Mouse (Mus musculus) neural tube, embryonic 14.5 days (tissue): ENCODE results near the gene Zmiz2. TPM values are rescaled to one million over a fixed set of nuclear protein-coding genes. Genes with fewer than 3 reads are reported as not detected.
"Not testable (repeated sequence)": the region's sequence is repeated elsewhere in the genome, so short reads cannot be mapped to it uniquely, and the experiment has no call there.

Source experiments
- ATAC-seq: fragments of 200-750 bp; cut with Nextera tagmentation; 2 replicates; pipeline ENCODE4 v1.8.0; 2017; ENCODE audit warnings: low read depth, mild to moderate bottlenecking, moderate TSS enrichment, moderate library complexity
- H3K27ac ChIP-seq: fragments of 300-500 bp; sonication (generic); 2 replicates; pipeline ENCODE4 v1.5.1; 2014; ENCODE audit warnings: low read depth, mild to moderate bottlenecking, control low read depth, low read length, moderate library complexity, mixed read lengths
- H3K27me3 ChIP-seq: fragments of 300-500 bp; sonication (generic); 2 replicates; pipeline ENCODE4 v1.6.1; 2014; ENCODE audit warnings: low read length; ENCODE audit not compliant: control insufficient read depth, insufficient read depth
- H3K36me3 ChIP-seq: fragments of 300-500 bp; sonication (generic); 2 replicates; pipeline ENCODE4 v1.6.1; 2014; ENCODE audit warnings: low read length, mixed read lengths; ENCODE audit not compliant: control insufficient read depth, insufficient read depth
- H3K4me1 ChIP-seq: fragments of 300-500 bp; sonication (generic); 2 replicates; pipeline ENCODE4 v1.6.1; 2014; ENCODE audit warnings: low read length; ENCODE audit not compliant: control insufficient read depth, insufficient read depth
- H3K4me2 ChIP-seq: fragments of 300-500 bp; sonication (generic); 2 replicates; pipeline ENCODE4 v1.6.1; 2014; ENCODE audit warnings: mild to moderate bottlenecking, low read depth, low read length, control low read depth
- H3K4me3 ChIP-seq: fragments of 300-500 bp; sonication (generic); 2 replicates; pipeline ENCODE4 v1.5.1; 2014; ENCODE audit warnings: low read depth, low read length, control low read depth, mixed read lengths
- H3K9ac ChIP-seq: fragments of 300-500 bp; sonication (generic); replicated peaks from 2 replicates; pipeline ENCODE4 v1.6.1; 2014; ENCODE audit warnings: low read depth, mild to moderate bottlenecking, control low read depth, low read length, mixed read lengths
- H3K9me3 ChIP-seq: fragments of 300-500 bp; sonication (generic); 2 replicates; pipeline ENCODE4 v1.6.1; 2016; ENCODE audit warnings: low read length; ENCODE audit not compliant: control insufficient read depth
- WGBS: fragments of 180-500 bp; shearing (Covaris S2); extraction: QIAGEN DNeasy Blood & Tissue Kit; methylation state at CpG from one replicate; pipeline ENCODE4 v1.1.7; 2014; 5-methylcytosine and 5-hydroxymethylcytosine counted together
- polyA plus RNA-seq: library from polyadenylated mRNA; unstranded; fragments of >200 nt; fragmentation: Nextera tagmentation; extraction: Ambion mirVana; gene quantifications from 2 replicates; pipeline ENCODE4 v1.2.1, GENCODE M21; 2014

Zmiz2 gene
- polyA plus RNA-seq, 1 experiment from 2014 or later: 32.8 TPM

DNA sequence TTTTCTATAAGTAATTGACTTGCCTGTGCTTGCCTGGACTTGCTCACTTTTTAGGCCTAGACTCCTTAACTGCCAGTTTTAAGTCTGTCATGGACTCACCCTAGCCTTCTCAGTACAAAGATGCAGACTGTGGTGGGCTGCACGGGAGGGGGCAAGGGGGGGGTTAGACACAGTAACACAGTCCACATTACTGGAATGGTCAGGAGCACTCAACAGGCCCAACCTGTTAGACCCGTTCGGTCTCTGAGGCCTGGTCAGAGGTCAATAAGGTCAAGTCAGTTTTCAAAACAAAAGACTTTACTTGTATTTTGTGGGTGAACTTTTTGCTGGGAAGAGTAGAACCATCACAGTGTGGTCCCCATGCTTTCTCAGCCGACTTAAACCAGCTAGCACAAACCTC lies 21.7 kb upstream of the Zmiz2 start:
- H3K9ac ChIP-seq: no peak overlapping the region
- ATAC-seq: no peak
- H3K27ac ChIP-seq: no peak overlapping the region
- 78% methylated on average over 4 of the region's 4 CpGs for WGBS
- no peaks in the 10 kb centered on the region for H3K36me3 ChIP-seq
- no peak overlapping the region for H3K4me2 ChIP-seq
- no peaks in the 10 kb centered on the region for H3K4me1 ChIP-seq
- no peaks in the 10 kb centered on the region for H3K27me3 ChIP-seq
- H3K9me3 ChIP-seq: no peaks in the 10 kb centered on the region
- H3K4me3 ChIP-seq: no peak overlapping the region

DNA sequence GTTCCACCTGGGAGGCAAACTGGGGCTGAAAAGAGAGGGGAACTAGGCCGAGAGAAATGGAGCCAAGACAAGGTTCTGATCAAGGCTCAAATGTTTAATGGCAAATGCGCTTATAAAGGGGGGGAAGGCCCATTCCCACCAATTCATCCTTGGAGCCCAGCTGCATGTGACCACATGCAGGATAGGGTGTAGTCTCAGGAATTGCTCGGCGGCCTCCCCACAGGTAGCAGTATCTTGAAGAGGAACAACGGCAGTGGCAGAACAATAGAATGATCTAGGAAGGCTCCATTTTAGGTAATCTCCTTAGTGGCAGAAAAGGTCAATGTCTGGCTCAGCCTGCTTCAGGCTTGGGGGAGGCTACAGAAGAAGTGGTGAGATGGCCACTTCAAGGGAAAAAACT lies 20.9 kb upstream of the Zmiz2 start:
- not testable (repeated sequence) for H3K36me3 ChIP-seq, H3K4me1 ChIP-seq, ATAC-seq, H3K27ac ChIP-seq, H3K4me2 ChIP-seq, H3K9ac ChIP-seq, H3K4me3 ChIP-seq, H3K9me3 ChIP-seq, H3K27me3 ChIP-seq
- WGBS: 89% methylated on average over 5 of the region's 5 CpGs

DNA sequence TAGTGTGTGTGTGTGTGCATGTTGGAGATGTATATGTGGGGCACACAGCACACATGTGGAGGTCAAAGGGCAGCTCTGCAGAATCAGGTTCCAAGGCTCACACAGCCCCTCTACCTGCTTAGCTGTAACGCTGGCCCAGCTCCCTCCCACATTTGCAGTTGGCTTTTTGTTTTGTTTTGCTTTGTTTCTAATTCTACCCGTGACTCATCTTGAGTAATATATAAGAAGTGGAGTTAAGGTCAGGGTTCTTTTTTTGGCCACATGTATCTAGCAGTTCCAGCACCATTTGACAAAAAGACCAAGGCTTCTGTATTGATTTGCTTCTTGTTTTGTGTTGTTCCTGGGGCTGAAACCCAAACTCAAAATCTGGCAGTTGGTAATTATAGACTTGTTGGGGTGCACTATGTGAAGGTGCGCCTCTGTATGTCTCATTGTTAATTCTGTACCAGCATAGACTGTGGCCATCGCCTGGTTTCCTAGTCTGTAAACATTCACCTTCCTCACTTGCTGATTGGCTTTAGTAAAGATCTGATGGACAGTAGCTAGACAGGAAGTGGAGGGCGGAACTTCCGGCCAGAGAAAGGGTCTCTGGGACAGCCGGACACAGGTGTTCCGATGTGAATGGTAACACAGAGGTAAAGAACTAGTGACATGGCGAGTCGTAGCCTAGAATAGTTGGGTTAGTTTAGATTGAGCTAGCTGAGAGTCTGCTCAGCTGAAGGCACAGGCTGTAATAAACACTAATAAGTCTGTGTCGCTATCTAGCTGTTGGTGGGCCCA lies 17.3 kb upstream of the Zmiz2 start:
- Histone ChIP-seq H3K27ac (no peak overlapping the region), H3K9me3 (no peaks in the 10 kb centered on the region), H3K4me1 (no peaks in the 10 kb centered on the region), H3K4me3 (no peak overlapping the region), H3K9ac (no peak overlapping the region), H3K27me3 (no peaks in the 10 kb centered on the region), H3K4me2 (no peak overlapping the region), H3K36me3 (no peaks in the 10 kb centered on the region)
- 91% methylated on average over 11 of the region's 11 CpGs for WGBS
- no peak for ATAC-seq

DNA sequence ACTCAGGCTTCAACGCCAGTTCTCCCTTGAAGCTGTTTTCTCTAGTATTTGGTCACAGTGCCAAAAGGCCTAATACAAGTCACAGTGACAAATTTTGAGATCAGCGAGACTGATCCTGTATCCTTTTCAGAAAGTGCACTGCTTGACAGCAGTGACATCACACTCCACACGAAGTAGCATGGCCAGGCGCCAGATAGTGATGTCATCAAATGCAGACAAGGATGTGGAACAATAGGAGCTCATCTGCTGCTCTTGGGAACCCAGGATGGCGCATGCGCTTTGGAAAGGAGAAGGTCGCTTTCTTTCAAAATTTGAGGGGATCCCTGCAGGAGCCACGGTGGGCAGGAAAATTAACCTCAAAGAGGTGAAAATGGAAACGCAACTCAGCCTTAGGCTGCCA lies 16.1 kb upstream of the Zmiz2 start:
- no peaks in the 10 kb centered on the region for H3K27me3 ChIP-seq
- ATAC-seq: no peak
- no peak overlapping the region for H3K9ac ChIP-seq
- no peaks in the 10 kb centered on the region for H3K4me1 ChIP-seq
- no peak overlapping the region for H3K4me3 ChIP-seq
- no peak overlapping the region for H3K27ac ChIP-seq
- 91% methylated on average over 9 of the region's 9 CpGs for WGBS
- no peaks in the 10 kb centered on the region for H3K36me3 ChIP-seq
- H3K4me2 ChIP-seq: no peak overlapping the region
- no peaks in the 10 kb centered on the region for H3K9me3 ChIP-seq

DNA sequence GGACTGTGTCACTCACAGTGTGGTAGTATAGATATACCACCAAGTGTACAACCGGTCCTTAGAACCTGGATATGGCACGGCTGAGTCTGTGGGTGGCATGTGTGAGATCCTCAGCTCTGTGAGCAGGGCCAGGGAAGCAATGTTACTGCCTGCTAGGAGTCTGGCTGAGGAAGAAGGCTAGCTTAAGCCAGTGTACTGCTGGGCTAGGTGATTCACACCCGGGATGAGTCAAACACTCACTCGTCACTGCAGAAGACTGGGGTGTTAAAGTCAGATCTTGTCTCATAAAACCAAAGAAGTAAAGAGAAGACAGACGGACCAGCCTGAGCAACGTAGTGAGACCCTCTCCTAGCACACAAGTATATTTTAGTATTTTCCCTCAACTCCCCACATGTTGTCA lies 8.0 kb upstream of the Zmiz2 start:
- Histone ChIP-seq H3K4me1 (no peaks in the 10 kb centered on the region), H3K36me3 (no peaks in the 10 kb centered on the region), H3K4me2 (no peak overlapping the region), H3K27ac (no peak overlapping the region), H3K4me3 (no peak overlapping the region), H3K9me3 (no peaks in the 10 kb centered on the region), H3K27me3 (no peaks in the 10 kb centered on the region), H3K9ac (no peak overlapping the region)
- 87% methylated on average over 6 of the region's 6 CpGs for WGBS
- no peak for ATAC-seq

DNA sequence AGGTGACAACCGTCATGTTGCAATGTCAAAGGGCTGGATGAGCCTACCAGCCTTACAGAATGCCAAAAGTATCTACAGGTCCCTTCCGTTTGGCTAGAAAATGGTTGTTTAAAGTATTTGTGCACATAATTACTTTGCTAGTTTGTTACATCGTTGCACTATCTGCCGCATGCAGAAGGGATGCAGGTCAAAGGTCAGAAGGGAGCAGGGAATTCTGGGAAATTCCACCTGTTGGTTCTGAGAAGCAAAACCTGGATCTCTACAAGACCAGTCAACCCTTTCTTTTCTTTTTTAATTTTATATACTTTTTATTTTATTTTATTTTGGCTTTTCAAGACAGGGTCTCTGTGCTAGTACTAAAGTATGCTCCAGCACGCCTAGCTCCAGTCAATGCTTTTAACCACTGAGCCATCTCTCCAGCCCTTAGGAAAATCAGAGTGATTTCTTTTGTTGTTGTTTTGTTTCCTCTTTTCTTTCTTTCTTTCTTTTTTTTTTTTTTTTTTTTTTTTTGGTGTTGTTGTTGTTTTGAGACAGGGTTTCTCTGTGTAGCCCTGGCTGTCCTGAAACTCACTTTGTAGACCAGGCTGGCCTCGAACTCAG lies 648 bp upstream of the Zmiz2 start:
- H3K36me3 ChIP-seq: peaks cover 8% of the 10 kb centered on the region; the same call in 1 of the 2 replicates
- H3K4me2 ChIP-seq: peak overlapping the region; percentile 38; the same call in 1 of the 2 replicates
- H3K27me3 ChIP-seq: no peaks in the 10 kb centered on the region; the same call in 1 of the 2 replicates
- peak overlapping the region; percentile 77 for H3K27ac ChIP-seq
- H3K9me3 ChIP-seq: no peaks in the 10 kb centered on the region
- peaks cover 16% of the 10 kb centered on the region for H3K4me1 ChIP-seq
- H3K9ac ChIP-seq: no peak overlapping the region
- ATAC-seq: no peak
- peak overlapping the region; percentile 87; the same call in 1 of the 2 replicates for H3K4me3 ChIP-seq
- WGBS: 96% methylated on average over 6 of the region's 6 CpGs

DNA sequence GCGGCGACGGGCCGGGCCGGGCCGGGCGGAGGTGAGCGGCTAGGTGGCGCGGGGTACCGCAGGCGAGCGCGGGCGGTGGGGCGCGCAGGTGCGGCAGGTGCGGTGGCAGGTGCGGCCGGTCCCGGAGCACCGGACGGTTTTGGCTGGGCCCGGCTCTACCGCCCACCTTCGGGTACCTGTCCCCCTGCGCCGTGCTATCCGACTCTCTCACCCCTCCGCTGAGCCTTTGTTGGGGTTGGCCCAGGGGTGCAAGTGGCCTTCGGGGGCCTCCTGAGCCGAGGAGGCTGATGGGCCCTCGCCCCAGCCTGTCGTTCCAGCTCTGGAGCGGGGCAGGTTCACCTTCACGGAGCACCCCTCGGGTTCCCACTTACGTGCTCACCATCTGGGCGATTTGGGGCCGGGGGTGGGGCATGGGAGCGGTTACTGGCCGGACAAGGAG lies 628 bp downstream of the Zmiz2 start:
- Histone ChIP-seq H3K9ac (peak overlapping the region; percentile 97), H3K9me3 (no peaks in the 10 kb centered on the region), H3K27ac (peak overlapping the region; percentile 77), H3K4me3 (peak overlapping the region; percentile 87), H3K4me1 (peaks cover 16% of the 10 kb centered on the region), H3K4me2 (peak overlapping the region; percentile 73), H3K36me3 (peaks cover 11% of the 10 kb centered on the region; the same call in 1 of the 2 replicates), H3K27me3 (no peaks in the 10 kb centered on the region; the same call in 1 of the 2 replicates)
- peak; percentile 42 for ATAC-seq
- WGBS: under 1% methylated on average over 30 of the region's 43 CpGs

DNA sequence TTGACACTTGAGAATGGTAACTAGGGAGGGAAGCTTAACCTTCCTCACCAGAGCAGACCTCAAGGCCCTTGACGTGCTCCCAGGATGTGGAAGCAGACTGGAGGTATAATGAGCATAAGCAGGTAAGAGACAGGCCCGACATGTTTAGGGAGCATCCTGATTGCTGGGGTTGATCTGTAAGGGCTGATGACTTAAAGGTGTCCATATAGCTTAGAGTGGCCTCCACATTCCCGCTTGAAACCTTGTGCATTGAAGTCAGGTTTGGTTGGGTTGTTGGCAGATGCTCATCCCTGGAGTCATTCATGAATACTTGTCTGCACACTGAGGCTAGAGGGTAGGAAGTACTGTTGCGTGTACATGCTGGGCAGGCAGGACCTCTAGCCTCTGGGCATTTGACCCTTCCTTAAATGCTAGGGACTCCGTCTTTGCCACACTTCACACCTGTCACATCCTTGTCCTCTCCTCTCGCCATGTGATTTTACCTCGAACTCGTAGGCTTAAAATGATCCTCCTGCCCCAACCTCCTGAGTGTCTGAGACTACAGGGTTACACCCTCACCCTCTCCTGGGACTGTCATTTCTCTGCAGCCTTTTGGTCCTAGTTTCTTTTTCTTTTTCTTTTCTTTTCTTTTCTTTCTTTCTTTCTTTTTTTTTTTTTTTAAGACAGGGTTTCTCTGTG lies 1.6 kb downstream of the Zmiz2 start:
- Histone ChIP-seq H3K4me2 (peak overlapping the region; percentile 73), H3K27me3 (no peaks in the 10 kb centered on the region; the same call in 1 of the 2 replicates), H3K9ac (peak overlapping the region; percentile 97), H3K36me3 (peaks cover 20% of the 10 kb centered on the region; the same call in 1 of the 2 replicates), H3K4me3 (peak overlapping the region; percentile 87), H3K4me1 (peaks cover 16% of the 10 kb centered on the region), H3K27ac (no peak overlapping the region), H3K9me3 (no peaks in the 10 kb centered on the region)
- WGBS: 83% methylated on average over 8 of the region's 8 CpGs
- no peak for ATAC-seq
